Mouse (Mus musculus): ENCODE measurements at regions not wholly inside any gene's neighbourhood (a gene's known extent, or its start where the extent isn't known, plus 50 kb on each side); places are given as distances from the start of the nearest gene placed in this dataset.

DNA sequence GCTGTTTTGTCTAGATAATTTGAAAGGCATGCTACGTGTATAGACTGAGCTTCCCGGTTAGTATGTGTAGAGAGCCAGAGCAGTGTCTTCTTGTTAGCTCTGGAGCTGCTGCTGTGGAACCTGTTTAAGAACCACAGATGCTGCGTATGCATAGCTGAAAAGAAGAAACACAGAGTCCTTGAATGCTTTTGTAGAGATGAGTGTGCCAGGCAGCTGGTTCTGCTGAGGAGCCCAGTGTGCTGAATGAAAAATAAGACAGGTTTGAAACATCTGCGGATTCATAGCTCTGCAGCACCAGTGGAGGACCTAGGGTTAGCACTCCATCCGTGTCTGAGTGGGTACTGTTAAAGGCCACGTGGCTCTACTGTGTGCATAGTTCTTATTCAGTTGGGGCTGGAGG lies 78.9 kb upstream of the Syt6 start:
- H3K9me3 ChIP-seq (replicated peaks; ENCODE audit: control insufficient read depth, low read length): no peaks in the 10 kb centered on the region
- H3K4me2 ChIP-seq (ENCODE audit: low read depth, low read length): no peak overlapping the region
- no peaks in the 10 kb centered on the region for H3K4me1 ChIP-seq (ENCODE audit: control insufficient read depth, insufficient read depth, low read length)
- no peak overlapping the region for H3K27ac ChIP-seq (ENCODE audit: low read length)
- no peak overlapping the region for H3K9ac ChIP-seq (ENCODE audit: low read length)
- no peak overlapping the region for H3K4me3 ChIP-seq (replicated peaks; ENCODE audit: low read length)
- H3K36me3 ChIP-seq (ENCODE audit: control insufficient read depth, insufficient read depth, low read length): no peaks in the 10 kb centered on the region
- H3K27me3 ChIP-seq (ENCODE audit: control insufficient read depth, insufficient read depth, low read length): no peaks in the 10 kb centered on the region
- WGBS: 77% methylated on average over 6 of the region's 6 CpGs
- no peak for ATAC-seq (ENCODE audit: insufficient read depth, low FRiP score)

DNA sequence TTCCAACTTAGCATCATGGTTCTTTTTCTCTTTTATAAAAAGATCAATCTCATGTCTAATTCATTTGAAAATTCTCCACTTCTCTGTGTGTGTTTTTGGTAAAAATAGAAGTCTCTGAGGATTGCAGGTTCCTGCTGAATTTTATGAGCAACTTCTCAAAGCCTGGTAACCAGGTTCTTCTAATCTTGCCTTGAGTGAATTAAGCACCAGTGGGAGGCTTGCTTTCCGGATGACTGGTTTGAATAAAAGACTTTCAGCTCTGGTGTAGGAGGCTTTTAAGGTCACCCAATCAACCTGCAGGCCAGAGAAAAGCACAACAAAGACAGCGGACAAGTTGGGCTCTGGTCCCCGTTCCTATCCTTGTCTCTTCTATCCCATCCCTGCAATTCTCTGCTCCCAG lies 78.3 kb upstream of the Syt6 start:
- Histone ChIP-seq H3K9ac (ENCODE audit: low read length) (no peak overlapping the region), H3K27me3 (ENCODE audit: control insufficient read depth, insufficient read depth, low read length) (no peaks in the 10 kb centered on the region), H3K4me3 (replicated peaks; ENCODE audit: low read length) (no peak overlapping the region), H3K27ac (ENCODE audit: low read length) (no peak overlapping the region), H3K4me1 (ENCODE audit: control insufficient read depth, insufficient read depth, low read length) (no peaks in the 10 kb centered on the region), H3K9me3 (replicated peaks; ENCODE audit: control insufficient read depth, low read length) (no peaks in the 10 kb centered on the region), H3K36me3 (ENCODE audit: control insufficient read depth, insufficient read depth, low read length) (no peaks in the 10 kb centered on the region), H3K4me2 (ENCODE audit: low read depth, low read length) (no peak overlapping the region)
- WGBS: 75% methylated on average over 3 of the region's 3 CpGs
- ATAC-seq (ENCODE audit: insufficient read depth, low FRiP score): no peak

DNA sequence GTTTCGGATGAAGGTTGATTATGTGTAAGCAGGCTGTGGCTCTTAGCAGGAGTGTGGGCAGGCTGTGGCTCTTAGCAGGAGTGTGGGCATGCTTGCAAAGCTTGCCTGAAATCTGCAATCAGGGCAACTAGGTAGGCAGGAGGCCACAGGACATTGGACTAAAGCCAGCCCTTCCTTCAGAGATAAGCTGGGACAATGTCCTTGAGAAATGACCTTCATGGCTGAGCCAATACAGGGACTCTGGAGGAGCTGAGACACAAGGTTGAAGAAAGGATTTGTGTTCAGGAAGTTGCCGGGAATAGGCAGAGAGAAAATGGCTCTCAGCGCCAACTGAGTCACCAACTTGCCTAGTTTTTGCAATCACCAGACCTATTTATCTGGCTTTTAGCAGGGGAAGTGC lies 77.3 kb upstream of the Syt6 start:
- H3K4me1 ChIP-seq (ENCODE audit: control insufficient read depth, insufficient read depth, low read length): no peaks in the 10 kb centered on the region
- no peak for ATAC-seq (ENCODE audit: insufficient read depth, low FRiP score)
- no peak overlapping the region for H3K4me2 ChIP-seq (ENCODE audit: low read depth, low read length)
- H3K27me3 ChIP-seq (ENCODE audit: control insufficient read depth, insufficient read depth, low read length): no peaks in the 10 kb centered on the region
- H3K9me3 ChIP-seq (replicated peaks; ENCODE audit: control insufficient read depth, low read length): no peaks in the 10 kb centered on the region
- no peak overlapping the region for H3K4me3 ChIP-seq (replicated peaks; ENCODE audit: low read length)
- no peaks in the 10 kb centered on the region for H3K36me3 ChIP-seq (ENCODE audit: control insufficient read depth, insufficient read depth, low read length)
- H3K27ac ChIP-seq (ENCODE audit: low read length): no peak overlapping the region
- no peak overlapping the region for H3K9ac ChIP-seq (ENCODE audit: low read length)
- 86% methylated on average over 3 of the region's 3 CpGs for WGBS

GRCm38 (mm10) chr3:103498458-103498857 lies 76.6 kb upstream of the Syt6 start:
- Histone ChIP-seq H3K9ac (ENCODE audit: low read length) (no peak overlapping the region), H3K27me3 (ENCODE audit: control insufficient read depth, insufficient read depth, low read length) (no peaks in the 10 kb centered on the region), H3K4me1 (ENCODE audit: control insufficient read depth, insufficient read depth, low read length) (no peaks in the 10 kb centered on the region), H3K9me3 (replicated peaks; ENCODE audit: control insufficient read depth, low read length) (no peaks in the 10 kb centered on the region), H3K27ac (ENCODE audit: low read length) (no peak overlapping the region), H3K4me2 (ENCODE audit: low read depth, low read length) (no peak overlapping the region), H3K4me3 (replicated peaks; ENCODE audit: low read length) (no peak overlapping the region), H3K36me3 (ENCODE audit: control insufficient read depth, insufficient read depth, low read length) (no peaks in the 10 kb centered on the region)
- WGBS: 85% methylated on average over 4 of the region's 4 CpGs
- no peak for ATAC-seq (ENCODE audit: insufficient read depth, low FRiP score)

DNA sequence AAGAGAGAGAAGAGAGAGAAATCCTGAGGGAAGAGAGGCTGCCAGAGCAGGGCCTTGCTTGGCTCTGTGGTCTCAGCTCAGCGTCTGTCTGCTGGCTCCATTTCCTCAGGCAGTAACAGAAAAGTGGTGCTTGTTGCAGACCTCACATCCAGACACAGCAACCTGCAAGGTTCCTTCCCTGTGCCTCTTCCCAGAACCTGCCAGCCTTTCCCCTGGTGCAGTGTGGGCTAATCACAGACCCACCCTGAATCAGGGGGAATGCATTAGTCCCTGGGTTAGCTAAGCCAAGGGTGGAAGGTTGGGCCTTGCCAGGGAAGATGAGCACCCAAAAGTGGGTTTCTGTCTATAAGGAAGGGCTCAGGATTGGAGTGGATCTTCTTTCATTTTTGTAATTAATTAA lies 75.2 kb upstream of the Syt6 start:
- Histone ChIP-seq H3K4me3 (replicated peaks; ENCODE audit: low read length) (no peak overlapping the region), H3K27ac (ENCODE audit: low read length) (no peak overlapping the region), H3K9me3 (replicated peaks; ENCODE audit: control insufficient read depth, low read length) (no peaks in the 10 kb centered on the region), H3K4me2 (ENCODE audit: low read depth, low read length) (no peak overlapping the region), H3K9ac (ENCODE audit: low read length) (no peak overlapping the region), H3K36me3 (ENCODE audit: control insufficient read depth, insufficient read depth, low read length) (no peaks in the 10 kb centered on the region), H3K27me3 (ENCODE audit: control insufficient read depth, insufficient read depth, low read length) (no peaks in the 10 kb centered on the region), H3K4me1 (ENCODE audit: control insufficient read depth, insufficient read depth, low read length) (no peaks in the 10 kb centered on the region)
- WGBS: 57% methylated on average over 1 of the region's 1 CpGs
- no peak for ATAC-seq (ENCODE audit: insufficient read depth, low FRiP score)

GRCm38 (mm10) chr3:103500366-103500765 lies 74.7 kb upstream of the Syt6 start:
- Histone ChIP-seq H3K4me1 (ENCODE audit: control insufficient read depth, insufficient read depth, low read length) (no peaks in the 10 kb centered on the region), H3K9me3 (replicated peaks; ENCODE audit: control insufficient read depth, low read length) (no peaks in the 10 kb centered on the region), H3K9ac (ENCODE audit: low read length) (no peak overlapping the region), H3K27me3 (ENCODE audit: control insufficient read depth, insufficient read depth, low read length) (no peaks in the 10 kb centered on the region), H3K27ac (ENCODE audit: low read length) (no peak overlapping the region), H3K36me3 (ENCODE audit: control insufficient read depth, insufficient read depth, low read length) (no peaks in the 10 kb centered on the region), H3K4me2 (ENCODE audit: low read depth, low read length) (no peak overlapping the region), H3K4me3 (replicated peaks; ENCODE audit: low read length) (no peak overlapping the region)
- WGBS: 59% methylated on average over 4 of the region's 4 CpGs
- ATAC-seq (ENCODE audit: insufficient read depth, low FRiP score): no peak

DNA sequence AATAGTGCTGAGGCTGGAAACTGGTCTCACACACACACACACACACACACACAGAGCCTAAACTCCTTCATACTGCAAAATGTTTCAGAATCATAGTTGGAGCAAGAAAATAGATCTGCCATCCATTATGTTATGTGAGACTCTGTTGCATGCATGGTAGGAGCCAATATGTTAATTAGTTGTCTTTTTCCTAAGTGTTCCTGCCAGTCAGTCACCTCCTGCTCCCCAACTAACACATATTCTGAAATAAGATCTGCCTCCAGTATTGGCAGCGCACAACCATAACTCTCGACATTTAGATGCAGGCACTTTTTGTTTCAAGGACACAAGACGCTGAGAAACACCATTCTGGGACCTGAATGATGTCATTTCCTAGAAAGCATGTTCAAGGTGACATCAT lies 70.9 kb upstream of the Syt6 start:
- H3K27me3 ChIP-seq (ENCODE audit: control insufficient read depth, insufficient read depth, low read length): no peaks in the 10 kb centered on the region
- H3K27ac ChIP-seq (ENCODE audit: low read length): no peak overlapping the region
- 80% methylated on average over 3 of the region's 3 CpGs for WGBS
- ATAC-seq (ENCODE audit: insufficient read depth, low FRiP score): no peak
- no peaks in the 10 kb centered on the region for H3K4me1 ChIP-seq (ENCODE audit: control insufficient read depth, insufficient read depth, low read length)
- H3K36me3 ChIP-seq (ENCODE audit: control insufficient read depth, insufficient read depth, low read length): no peaks in the 10 kb centered on the region
- no peak overlapping the region for H3K4me3 ChIP-seq (replicated peaks; ENCODE audit: low read length)
- H3K9me3 ChIP-seq (replicated peaks; ENCODE audit: control insufficient read depth, low read length): no peaks in the 10 kb centered on the region
- no peak overlapping the region for H3K9ac ChIP-seq (ENCODE audit: low read length)
- H3K4me2 ChIP-seq (ENCODE audit: low read depth, low read length): no peak overlapping the region

- H3K4me2 ChIP-seq (ENCODE audit: low read depth, low read length): no peak overlapping the region
- H3K9me3 ChIP-seq (replicated peaks; ENCODE audit: control insufficient read depth, low read length): no peaks in the 10 kb centered on the region
- ATAC-seq (ENCODE audit: insufficient read depth, low FRiP score): no peak
- 48% methylated on average over 6 of the region's 6 CpGs for WGBS
- H3K36me3 ChIP-seq (ENCODE audit: control insufficient read depth, insufficient read depth, low read length): no peaks in the 10 kb centered on the region
- no peak overlapping the region for H3K9ac ChIP-seq (ENCODE audit: low read length)
- no peaks in the 10 kb centered on the region for H3K4me1 ChIP-seq (ENCODE audit: control insufficient read depth, insufficient read depth, low read length)
- no peak overlapping the region for H3K4me3 ChIP-seq (replicated peaks; ENCODE audit: low read length)
- no peak overlapping the region for H3K27ac ChIP-seq (ENCODE audit: low read length)
- H3K27me3 ChIP-seq (ENCODE audit: control insufficient read depth, insufficient read depth, low read length): no peaks in the 10 kb centered on the region
Observed at GRCm38 (mm10) chr3:103513411-103513810, 61.6 kb upstream of the Syt6 start.

GRCm38 (mm10) chr3:103514061-103514460 lies 61.0 kb upstream of the Syt6 start:
- Histone ChIP-seq H3K36me3 (ENCODE audit: control insufficient read depth, insufficient read depth, low read length) (no peaks in the 10 kb centered on the region), H3K4me1 (ENCODE audit: control insufficient read depth, insufficient read depth, low read length) (no peaks in the 10 kb centered on the region), H3K4me2 (ENCODE audit: low read depth, low read length) (no peak overlapping the region), H3K27ac (ENCODE audit: low read length) (no peak overlapping the region), H3K9ac (ENCODE audit: low read length) (no peak overlapping the region), H3K4me3 (replicated peaks; ENCODE audit: low read length) (no peak overlapping the region), H3K9me3 (replicated peaks; ENCODE audit: control insufficient read depth, low read length) (no peaks in the 10 kb centered on the region), H3K27me3 (ENCODE audit: control insufficient read depth, insufficient read depth, low read length) (no peaks in the 10 kb centered on the region)
- WGBS: 48% methylated on average over 7 of the region's 7 CpGs
- ATAC-seq (ENCODE audit: insufficient read depth, low FRiP score): no peak

GRCm38 (mm10) chr3:103515946-103516345 lies 59.1 kb upstream of the Syt6 start:
- Histone ChIP-seq H3K4me2 (ENCODE audit: low read depth, low read length) (no peak overlapping the region), H3K9ac (ENCODE audit: low read length) (no peak overlapping the region), H3K27me3 (ENCODE audit: control insufficient read depth, insufficient read depth, low read length) (no peaks in the 10 kb centered on the region), H3K4me1 (ENCODE audit: control insufficient read depth, insufficient read depth, low read length) (no peaks in the 10 kb centered on the region), H3K4me3 (replicated peaks; ENCODE audit: low read length) (no peak overlapping the region), H3K36me3 (ENCODE audit: control insufficient read depth, insufficient read depth, low read length) (no peaks in the 10 kb centered on the region), H3K27ac (ENCODE audit: low read length) (no peak overlapping the region), H3K9me3 (replicated peaks; ENCODE audit: control insufficient read depth, low read length) (no peaks in the 10 kb centered on the region)
- 53% methylated on average over 5 of the region's 5 CpGs for WGBS
- no peak for ATAC-seq (ENCODE audit: insufficient read depth, low FRiP score)
